Mouse (Mus musculus) forebrain, embryonic 14.5 days (tissue): ENCODE results near the gene Oscp1. TPM values are rescaled to one million over a fixed set of nuclear protein-coding genes. Genes with fewer than 3 reads are reported as not detected.

Source experiments
- ATAC-seq: fragments of 200-750 bp; cut with Nextera tagmentation; 2 replicates; pipeline ENCODE4 v1.8.0; 2017; ENCODE audit warnings: mild to moderate bottlenecking, moderate library complexity
- DNase-seq: peaks from one replicate; pipeline ENCODE4 v3.0.0-alpha.2; 2015; ENCODE audit warnings: low spot score
- H3K27ac ChIP-seq: fragments of 300-500 bp; sonication (generic); 2 replicates; pipeline ENCODE4 v1.5.1; 2014; ENCODE audit warnings: low read depth, mild to moderate bottlenecking, control low read depth, low read length, moderate library complexity
- H3K27me3 ChIP-seq: fragments of 300-500 bp; sonication (generic); replicated peaks from 2 replicates; pipeline ENCODE4 v1.6.1; 2014; ENCODE audit warnings: low read length, control low read depth, mixed read lengths; ENCODE audit not compliant: control insufficient read depth, insufficient read depth
- H3K36me3 ChIP-seq: fragments of 300-500 bp; sonication (generic); 2 replicates; pipeline ENCODE4 v1.6.1; 2014; ENCODE audit warnings: low read length, control low read depth; ENCODE audit not compliant: control insufficient read depth, insufficient read depth
- H3K4me1 ChIP-seq: fragments of 300-500 bp; sonication (generic); 2 replicates; pipeline ENCODE4 v1.6.1; 2014; ENCODE audit warnings: antibody characterized with exemption, low read length, control low read depth; ENCODE audit not compliant: control insufficient read depth, insufficient read depth
- H3K4me2 ChIP-seq: fragments of 300-500 bp; sonication (generic); 2 replicates; pipeline ENCODE4 v1.6.1; 2014; ENCODE audit warnings: mild to moderate bottlenecking, control low read depth, low read length
- H3K4me3 ChIP-seq: fragments of 300-500 bp; sonication (generic); 2 replicates; pipeline ENCODE4 v1.5.1; 2014; ENCODE audit warnings: low read depth, low read length, control low read depth
- H3K9ac ChIP-seq: fragments of 300-500 bp; sonication (generic); 2 replicates; pipeline ENCODE4 v1.6.1; 2014; ENCODE audit warnings: mild to moderate bottlenecking, low read length, control low read depth, moderate library complexity
- H3K9me3 ChIP-seq: fragments of 300-500 bp; sonication (generic); replicated peaks from 2 replicates; pipeline ENCODE4 v1.6.1; 2016; ENCODE audit warnings: low read length, control low read depth, mixed read lengths; ENCODE audit not compliant: control insufficient read depth
- WGBS: fragments of 180-500 bp; shearing (Covaris S2); extraction: QIAGEN DNeasy Blood & Tissue Kit; methylation state at CpG from one replicate; pipeline ENCODE4 v1.1.7; 2014; 5-methylcytosine and 5-hydroxymethylcytosine counted together
- polyA plus RNA-seq: library from polyadenylated mRNA; unstranded; fragments of >200 nt; fragmentation: Nextera tagmentation; extraction: Ambion mirVana; gene quantifications from 2 replicates; pipeline ENCODE4 v1.2.1, GENCODE M21; 2014

Gene Oscp1
- polyA plus RNA-seq, 1 experiment from 2014 or later, result 32.0 TPM

- DNase-seq, result no peak
These were observed 23.0 kb upstream of the Oscp1 start for GRCm38 (mm10) chr4:126035413-126035812.

DNA sequence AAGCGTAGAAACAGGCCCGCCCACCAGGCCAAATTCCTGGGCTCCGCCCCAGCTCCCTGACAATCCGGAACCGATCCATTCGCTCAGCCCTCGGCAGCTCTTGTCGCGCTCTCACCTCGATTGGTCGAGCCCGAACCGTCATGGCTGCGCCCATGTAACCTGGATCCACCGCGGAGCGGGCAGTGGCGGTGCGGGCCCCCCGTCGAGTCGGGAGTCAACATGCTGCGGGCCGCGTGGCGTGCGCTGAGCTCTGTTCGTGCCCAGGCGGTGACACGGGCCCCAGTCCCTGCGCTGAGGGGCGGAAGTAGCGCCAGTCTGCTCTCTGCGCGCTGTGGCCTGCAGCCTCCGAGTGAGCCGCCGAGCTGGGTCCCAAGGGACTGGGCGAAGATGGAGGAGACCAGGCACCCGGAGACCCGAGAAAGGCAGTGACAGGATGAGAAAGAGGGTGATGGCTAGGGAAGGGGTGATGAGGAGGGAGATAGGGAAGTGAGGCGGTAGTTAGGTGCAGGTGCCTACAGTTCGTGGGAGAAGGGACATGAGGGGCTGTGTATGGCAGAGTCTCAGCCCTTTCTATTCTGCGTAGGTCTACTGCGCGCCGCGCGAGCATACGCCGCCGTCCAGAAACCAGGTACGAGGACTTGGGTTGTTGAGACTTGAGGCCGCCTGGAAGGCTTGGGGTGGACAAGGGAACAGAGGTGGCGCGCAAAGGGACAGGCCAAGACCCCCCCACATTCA is 11.3 kb upstream of the Oscp1 start, which contains the start of gene Mrps15:
Mrps15 (plus strand) TSS at position 75 of the 735 bp plus-strand sequence.
- WGBS, result under 1% methylated on average over 56 of the region's 56 CpGs
- peak within 1 kb of the TSS; percentile 86 for H3K9ac ChIP-seq
- DNase-seq, result peak; percentile 95

More at GRCm38 (mm10) chr4:126035413-126035812, 23.0 kb upstream of the Oscp1 start:
- H3K4me3 ChIP-seq, result no peak overlapping the region
- H3K4me1 ChIP-seq, result no peaks in the 10 kb centered on the region
- ATAC-seq, result no peak
- no peaks in the 10 kb centered on the region for H3K9me3 ChIP-seq
- no peaks in the 10 kb centered on the region for H3K27me3 ChIP-seq
- WGBS, result 80% methylated on average over 5 of the region's 5 CpGs
- no peak overlapping the region for H3K27ac ChIP-seq
- no peak overlapping the region for H3K9ac ChIP-seq
- no peaks in the 10 kb centered on the region for H3K36me3 ChIP-seq
- no peak overlapping the region for H3K4me2 ChIP-seq

GRCm38 (mm10) chr4:126051617-126052016 is 6.7 kb upstream of the Oscp1 start:
- Histone ChIP-seq H3K27me3 (no peaks in the 10 kb centered on the region), H3K9ac (no peak overlapping the region), H3K4me2 (no peak overlapping the region), H3K27ac (no peak overlapping the region), H3K4me1 (peaks cover 11% of the 10 kb centered on the region), H3K9me3 (no peaks in the 10 kb centered on the region), H3K4me3 (no peak overlapping the region), H3K36me3 (peaks cover 52% of the 10 kb centered on the region)
- ATAC-seq (no peak), DNase-seq (no peak)
- 85% methylated on average over 7 of the region's 7 CpGs for WGBS

More for the DNA sequence above, 11.3 kb upstream of the Oscp1 start, which contains the start of gene Mrps15:
- Histone ChIP-seq H3K27me3 (no peaks in the 10 kb centered on the region), H3K4me2 (peak within 1 kb of the TSS; percentile 76), H3K4me3 (peak within 1 kb of the TSS; percentile 91), H3K36me3 (peaks cover 23% of the 10 kb centered on the region), H3K4me1 (peaks cover 11% of the 10 kb centered on the region), H3K27ac (peak within 1 kb of the TSS; percentile 71; the same call in 1 of the 2 replicates), H3K9me3 (no peaks in the 10 kb centered on the region)
- peak; percentile 98 for ATAC-seq

DNA sequence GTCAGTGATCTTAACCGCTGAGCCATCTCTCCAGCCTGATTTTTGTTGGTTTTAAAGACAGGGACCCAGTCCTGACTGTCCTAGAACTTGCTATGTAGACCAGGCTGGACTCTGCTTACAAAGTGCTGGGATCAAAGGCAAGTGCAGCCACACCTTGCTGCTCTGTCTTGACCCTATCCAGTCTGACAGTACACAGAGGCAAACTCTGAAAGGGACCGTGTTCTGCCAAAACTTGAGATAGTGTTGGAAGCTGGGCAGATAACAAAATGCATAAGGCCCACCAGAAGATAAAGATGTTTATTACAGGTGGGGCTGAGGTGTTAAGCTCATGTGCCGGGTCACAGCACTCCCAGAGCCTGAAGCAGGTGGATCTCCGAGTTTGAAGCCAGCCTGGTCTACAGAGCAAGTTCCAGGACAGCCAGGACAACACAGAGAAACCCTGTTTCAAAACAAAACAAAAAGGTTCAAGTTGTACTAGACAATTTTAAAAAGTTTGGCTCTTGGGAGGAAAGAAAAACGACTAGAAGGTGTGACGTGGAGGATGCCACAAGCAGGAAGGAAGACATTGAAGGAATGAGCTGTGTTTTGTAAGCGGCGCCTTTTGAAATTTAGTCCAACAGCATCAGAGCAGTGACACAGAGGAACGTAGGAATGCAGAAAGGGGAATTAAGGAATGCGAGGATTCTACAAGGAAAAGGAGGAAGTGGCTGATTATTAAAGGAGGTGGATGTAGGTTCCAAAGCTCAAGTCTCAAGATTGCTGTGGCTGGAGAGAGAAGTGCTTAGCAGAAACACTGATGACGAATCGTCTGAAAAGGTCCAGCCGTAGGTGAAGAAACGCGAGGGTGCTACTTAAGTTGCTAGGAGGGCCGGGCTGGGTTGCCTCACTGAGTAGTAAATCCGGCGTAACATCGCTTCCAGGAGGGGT is 895 bp upstream of the Oscp1 start:
- WGBS, result 17% methylated on average over 19 of the region's 19 CpGs
- Histone ChIP-seq H3K9me3 (no peaks in the 10 kb centered on the region), H3K4me1 (peaks cover 9% of the 10 kb centered on the region), H3K4me3 (peak overlapping the region; percentile 55), H3K27me3 (no peaks in the 10 kb centered on the region), H3K4me2 (peak overlapping the region; percentile 65), H3K27ac (no peak overlapping the region), H3K36me3 (peaks cover 25% of the 10 kb centered on the region), H3K9ac (peak overlapping the region; percentile 70)
- ATAC-seq, result peak; percentile 18
- peak; percentile 8 for DNase-seq

GRCm38 (mm10) chr4:126058997-126059362 is 615 bp downstream of the Oscp1 start:
- Histone ChIP-seq H3K9me3 (no peaks in the 10 kb centered on the region), H3K27ac (no peak overlapping the region), H3K4me2 (peak overlapping the region; percentile 65), H3K9ac (peak overlapping the region; percentile 70), H3K36me3 (peaks cover 16% of the 10 kb centered on the region), H3K4me3 (peak overlapping the region; percentile 55), H3K27me3 (no peaks in the 10 kb centered on the region), H3K4me1 (peaks cover 9% of the 10 kb centered on the region)
- no peak; the same call in 1 of the 2 replicates for ATAC-seq
- DNase-seq, result no peak
- 39% methylated on average over 9 of the region's 9 CpGs for WGBS

DNA sequence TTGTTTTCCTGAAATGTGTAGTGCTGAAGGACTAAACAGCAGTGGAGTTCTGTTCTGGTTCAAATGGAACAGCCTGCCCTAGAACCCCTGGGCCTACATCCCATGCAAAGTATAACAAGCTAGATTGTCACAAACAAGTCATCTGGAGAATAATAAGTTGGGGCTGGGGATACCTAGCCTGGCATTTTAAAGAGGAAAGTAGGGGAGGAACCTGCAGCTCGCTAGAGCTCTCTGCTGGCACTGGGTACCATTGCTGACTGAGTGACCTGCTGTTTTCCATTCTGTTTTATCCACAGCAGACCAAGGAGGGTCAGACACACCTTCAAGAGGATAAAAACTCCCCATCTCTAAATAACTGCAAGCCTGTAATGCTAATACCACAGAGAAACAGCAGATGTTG is 4.5 kb downstream of the Oscp1 start:
- Histone ChIP-seq H3K9me3 (no peaks in the 10 kb centered on the region), H3K36me3 (no peaks in the 10 kb centered on the region), H3K27ac (no peak overlapping the region), H3K4me3 (no peak overlapping the region), H3K9ac (no peak overlapping the region), H3K4me1 (peaks cover 5% of the 10 kb centered on the region), H3K27me3 (no peaks in the 10 kb centered on the region), H3K4me2 (no peak overlapping the region)
- no peak for DNase-seq
- WGBS, result 33% methylated on average over 1 of the region's 1 CpGs
- no peak for ATAC-seq

DNA sequence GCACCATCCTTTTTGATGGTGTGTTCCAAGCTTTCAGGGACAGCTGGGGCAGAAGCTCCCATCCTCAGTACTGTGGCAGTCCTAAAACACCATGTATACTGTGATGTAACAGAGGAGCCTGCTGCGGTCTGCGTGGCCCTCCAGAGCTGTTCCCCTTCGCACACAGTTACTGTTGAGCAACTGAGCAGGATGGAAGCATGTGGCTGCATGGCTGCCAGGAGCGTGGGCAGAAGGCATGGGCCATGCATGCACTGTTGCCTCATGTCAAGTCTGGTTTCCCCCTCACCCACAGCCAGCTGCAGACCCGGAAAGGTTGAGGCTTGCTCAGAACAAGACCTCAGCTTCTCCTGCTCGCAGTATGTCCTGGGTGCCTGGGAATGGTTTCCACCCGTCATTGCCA is 6.9 kb downstream of the Oscp1 start:
- no peak for DNase-seq
- H3K4me1 ChIP-seq, result no peaks in the 10 kb centered on the region
- WGBS, result 81% methylated on average over 7 of the region's 7 CpGs
- H3K36me3 ChIP-seq, result no peaks in the 10 kb centered on the region
- no peak overlapping the region for H3K4me3 ChIP-seq
- no peak overlapping the region for H3K9ac ChIP-seq
- H3K27me3 ChIP-seq, result no peaks in the 10 kb centered on the region
- H3K4me2 ChIP-seq, result no peak overlapping the region
- H3K27ac ChIP-seq, result no peak overlapping the region
- no peak for ATAC-seq
- H3K9me3 ChIP-seq, result no peaks in the 10 kb centered on the region

GRCm38 (mm10) chr4:126067401-126068077 is 9.2 kb downstream of the Oscp1 start:
- peak; percentile 62; the same call in 1 of the 2 replicates for ATAC-seq
- 0 out of 2 replicates have a peak overlapping the region, but pooled peaks have one; percentile 9 for H3K4me2 ChIP-seq
- DNase-seq, result peak; percentile 71
- H3K9me3 ChIP-seq, result no peaks in the 10 kb centered on the region
- 59% methylated on average over 15 of the region's 15 CpGs for WGBS
- no peak overlapping the region for H3K4me3 ChIP-seq
- no peak overlapping the region for H3K9ac ChIP-seq
- no peaks in the 10 kb centered on the region for H3K27me3 ChIP-seq
- no peaks in the 10 kb centered on the region for H3K36me3 ChIP-seq
- H3K4me1 ChIP-seq, result no peaks in the 10 kb centered on the region
- H3K27ac ChIP-seq, result peak overlapping the region; percentile 48
